Comparison of ENCODE assay signal across 15 mouse cellular contexts in genomic region chr2:9646466-9646865, GRCm38 (mm10).
"Had no signal": no experiment of that assay in that cellular context is flagged by ENCODE, and none has a peak within 500 bp of the region (broad histone marks: within the 10 kb centered on the region; RNA-seq: fewer than 3 reads in every experiment).

No protein-coding gene starts in this region.

- H3K4me3 ChIP-seq: left cerebral cortex, adult 2 months; liver, embryonic 13.5 days; megakaryocyte, embryonic 14.5 days; neural tube, embryonic 12.5 days; neural tube, embryonic 15.5 days had no signal

- H3K4me1 ChIP-seq: liver, embryonic 13.5 days; megakaryocyte, embryonic 14.5 days; neural tube, embryonic 12.5 days; neural tube, embryonic 15.5 days had no signal

- H3K27me3 ChIP-seq: liver, embryonic 13.5 days; megakaryocyte, embryonic 14.5 days; neural tube, embryonic 12.5 days; neural tube, embryonic 15.5 days had no signal

- H3K9ac ChIP-seq: liver, embryonic 13.5 days; lung, embryonic 14.5 days; neural tube, embryonic 12.5 days; neural tube, embryonic 15.5 days had no signal

- H3K27ac ChIP-seq: kidney, postnatal 0 days; left cerebral cortex, adult 2 months; liver, embryonic 13.5 days; macrophage; neural tube, embryonic 12.5 days; neural tube, embryonic 15.5 days had no signal

- H3K9me3 ChIP-seq: liver, embryonic 13.5 days; megakaryocyte, embryonic 14.5 days; neural tube, embryonic 12.5 days; neural tube, embryonic 15.5 days had no signal

- DNase-seq: kidney, adult 2 months; kidney, postnatal 25 days; layer of hippocampus, postnatal 36 days; liver, embryonic 13.5 days; lung, embryonic 14.5 days; midbrain, embryonic 14.5 days; thymus, postnatal 25 days had no signal

- ATAC-seq: intestine, postnatal 0 days; lung, postnatal 0 days had no signal

- H3K36me3 ChIP-seq: liver, embryonic 13.5 days; neural tube, embryonic 12.5 days; neural tube, embryonic 15.5 days had no signal
